In the genomic region with DNA sequence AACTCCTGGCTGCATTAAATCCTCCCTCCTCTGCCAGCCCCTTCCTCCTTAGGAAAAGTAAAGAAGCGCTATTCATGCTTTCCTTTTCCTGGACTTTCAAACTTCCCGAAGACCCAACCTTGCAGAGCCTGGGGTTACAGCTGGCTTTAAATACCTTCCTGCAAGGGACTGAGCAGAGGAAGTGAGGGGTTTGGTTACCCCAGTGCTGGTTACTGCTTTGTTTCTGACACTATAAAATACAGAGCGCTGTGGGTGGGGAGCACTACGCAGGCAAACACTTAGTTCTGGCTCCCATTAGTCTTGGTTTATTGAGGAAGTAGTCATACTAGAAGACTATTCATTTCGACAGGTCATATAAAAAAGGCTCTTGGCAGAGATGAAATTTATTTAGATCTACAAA, we compare ENCODE assay signal across 22 mouse cellular contexts.
"Had no signal": no experiment of that assay in that cellular context is flagged by ENCODE, and none has a peak within 500 bp of the region (broad histone marks: within the 10 kb centered on the region; RNA-seq: fewer than 3 reads in every experiment).

No protein-coding gene starts in this region.

- H3K4me1 ChIP-seq: neural tube, embryonic 12.5 days had no signal

- H3K27me3 ChIP-seq: liver, embryonic 13.5 days; midbrain, embryonic 12.5 days; midbrain, embryonic 15.5 days; neural tube, embryonic 12.5 days; neural tube, embryonic 15.5 days had no signal

- H3K9me3 ChIP-seq: liver, embryonic 13.5 days; midbrain, embryonic 12.5 days; midbrain, embryonic 15.5 days; neural tube, embryonic 12.5 days; neural tube, embryonic 15.5 days had no signal

- H3K9ac ChIP-seq: liver, embryonic 13.5 days; midbrain, embryonic 12.5 days; midbrain, embryonic 15.5 days; neural tube, embryonic 12.5 days; neural tube, embryonic 15.5 days had no signal

- ATAC-seq: midbrain, embryonic 15.5 days had no signal

- DNase-seq: kidney, adult 11 months; kidney, adult 9 months; kidney, postnatal 25 days; layer of hippocampus, adult 9-11 months; liver, embryonic 13.5 days; lung, adult 2 months; lung, postnatal 14 days; right cerebral cortex, adult 18-20 months; right cerebral cortex, postnatal 14 days; right cerebral cortex, postnatal 4 days; thymus, adult 2 months; thymus, postnatal 14 days; thymus, postnatal 4 days had no signal

- H3K4me3 ChIP-seq: layer of hippocampus, adult 2 months; left cerebral cortex, adult 2 months; liver, embryonic 13.5 days; midbrain, embryonic 12.5 days; midbrain, embryonic 15.5 days; neural tube, embryonic 12.5 days; neural tube, embryonic 15.5 days had no signal

- H3K4me2 ChIP-seq: liver, embryonic 13.5 days; midbrain, embryonic 12.5 days; midbrain, embryonic 15.5 days; neural tube, embryonic 12.5 days; neural tube, embryonic 15.5 days had no signal

- H3K27ac ChIP-seq: kidney, postnatal 0 days; layer of hippocampus, adult 2 months; left cerebral cortex, adult 2 months; liver, embryonic 13.5 days; macrophage; midbrain, embryonic 12.5 days; midbrain, embryonic 15.5 days; neural tube, embryonic 12.5 days; neural tube, embryonic 15.5 days; stomach, postnatal 0 days had no signal
